8 mouse cellular contexts compared by ENCODE assay signal in genomic region chr12:24948344-24948743, GRCm38 (mm10). TPM values are rescaled to one million over a fixed set of nuclear protein-coding genes. Genes with fewer than 3 reads are reported as not detected.
DNase-seq lines count a peak whose midpoint lies in the region; ATAC-seq and TF ChIP-seq lines count a peak whose summit lies in the region.

No protein-coding gene starts in this region.

- peak; percentile 35; the same call in 1 of the 2 replicates for TF ChIP-seq CTCF in testis, adult 2 months (IDR thresholded peaks at IDR 0.05; ENCODE audit: control insufficient read depth, insufficient read depth, insufficient replicate concordance, low read depth, low read length)
- peak; percentile 36; the same call in 1 of the 2 replicates for TF ChIP-seq CTCF in embryonic fibroblast, embryonic 13.5 days (IDR thresholded peaks at IDR 0.05; ENCODE audit: borderline replicate concordance, insufficient read depth, low read length)

- TF ChIP-seq POLR2A in testis, adult 2 months (IDR thresholded peaks at IDR 0.05; ENCODE audit: control insufficient read depth, low read depth, low read length), result no peak
- TF ChIP-seq POLR2A in embryonic fibroblast, embryonic 13.5 days (IDR thresholded peaks at IDR 0.05; ENCODE audit: low read depth, low read length), result no peak

- H3K4me2 ChIP-seq in kidney, embryonic 14.5 days (replicated peaks; ENCODE audit: low read depth, low read length), result no peak overlapping the region

- peak; percentile 52; the same call in 1 of the 2 replicates for ATAC-seq in kidney, embryonic 14.5 days (ENCODE audit: low FRiP score, low TSS enrichment)
- peak; percentile 63; the same call in 1 of the 2 replicates for ATAC-seq in megakaryocyte, adult 5-6 weeks (ENCODE audit: poor library complexity, severe bottlenecking)

- no peaks in the 10 kb centered on the region; the same call in 1 of the 2 replicates for H3K4me1 ChIP-seq in testis, adult 2 months (ENCODE audit: control insufficient read depth, insufficient read depth, low read length)
- H3K4me1 ChIP-seq in embryonic fibroblast, embryonic 13.5 days (ENCODE audit: control insufficient read depth, insufficient read depth, low read length), result no peaks in the 10 kb centered on the region
- H3K4me1 ChIP-seq in kidney, embryonic 14.5 days (ENCODE audit: control insufficient read depth, insufficient read depth, low read length), result no peaks in the 10 kb centered on the region

- H3K9me3 ChIP-seq in kidney, embryonic 14.5 days (ENCODE audit: control insufficient read depth, low read length), result no peaks in the 10 kb centered on the region

- no peak overlapping the region for H3K27ac ChIP-seq in testis, adult 2 months (ENCODE audit: control insufficient read depth, insufficient read depth, low read depth, low read length)
- no peak overlapping the region for H3K27ac ChIP-seq in embryonic fibroblast, embryonic 13.5 days (ENCODE audit: insufficient read depth, low read length)
- no peak overlapping the region for H3K27ac ChIP-seq in kidney, embryonic 14.5 days (ENCODE audit: low read depth, low read length)

- H3K9ac ChIP-seq in kidney, embryonic 14.5 days (ENCODE audit: low read depth, low read length), result no peak overlapping the region

- H3K36me3 ChIP-seq in testis, adult 2 months (ENCODE audit: control insufficient read depth, insufficient read depth, low read length), result no peaks in the 10 kb centered on the region
- H3K36me3 ChIP-seq in kidney, embryonic 14.5 days (ENCODE audit: control insufficient read depth, insufficient read depth, low read length), result peaks cover 12% of the 10 kb centered on the region; the same call in 1 of the 2 replicates

- peak; percentile 36 to 54 for DNase-seq in cerebellum, adult 18-20 months
- DNase-seq in cerebellum, adult 11 months, result no peak
- no peak for DNase-seq in testis, postnatal 14 days (ENCODE audit: low spot score)
- DNase-seq in urinary bladder, postnatal 25 days (ENCODE audit: low spot score), result no peak

- H3K4me3 ChIP-seq in testis, adult 2 months (ENCODE audit: control insufficient read depth, low read depth, low read length), result no peak overlapping the region
- H3K4me3 ChIP-seq in embryonic fibroblast, embryonic 13.5 days (ENCODE audit: insufficient read depth, low read length), result no peak overlapping the region
- H3K4me3 ChIP-seq in kidney, embryonic 14.5 days (ENCODE audit: low read length), result no peak overlapping the region

- WGBS in kidney, embryonic 14.5 days, result 64% methylated on average over 3 of the region's 3 CpGs

- no peaks in the 10 kb centered on the region for H3K27me3 ChIP-seq in testis, adult 2 months (ENCODE audit: control insufficient read depth, insufficient read depth, low read length)
- H3K27me3 ChIP-seq in kidney, embryonic 14.5 days (ENCODE audit: control insufficient read depth, insufficient read depth, low read length), result no peaks in the 10 kb centered on the region

RNA-seq across cellular contexts. Expression of gene Kidins220, which starts 26.4 kb away (rescaled TPM):
- 12.0 and 14.2 TPM in 2 replicates for polyA plus RNA-seq in testis, adult 2 months (2012; rRNA removed)
- polyA plus RNA-seq in embryonic fibroblast, embryonic 13.5 days (2011; ENCODE audit: insufficient read length, low read depth, missing spikeins), result 85.7 and 96.4 TPM in 2 replicates
- polyA plus RNA-seq in kidney, embryonic 14.5 days (2014; fragmentation: Nextera tagmentation; extraction: Ambion mirVana), result 16.2 and 38.2 TPM in 2 replicates
- 29.2 and 36.2 TPM in 2 replicates for total RNA-seq in megakaryocyte, adult 5-6 weeks (2015)
- total RNA-seq in megakaryocyte, adult 5-6 weeks (2017), result 70.2 and 83.9 TPM in 2 replicates

Comparison
In these comparisons a context has a peak if more than half of its experiments do, and no peak if none do; other contexts are left out.
1. DNase-seq: peak in cerebellum, adult 18-20 months (2 of 2); none in cerebellum, adult 11 months (single experiment), testis, postnatal 14 days (single experiment) and urinary bladder, postnatal 25 days (single experiment).